Comparison of ENCODE assay signal across 8 mouse cellular contexts in genomic region chr2:170155089-170155740, GRCm38 (mm10). TPM values are rescaled to one million over a fixed set of nuclear protein-coding genes. Genes with fewer than 3 reads are reported as not detected.
DNase-seq lines count a peak whose midpoint lies in the region; ATAC-seq and TF ChIP-seq lines count a peak whose summit lies in the region.

No protein-coding gene starts in this region.

- H3K4me1 ChIP-seq in G1E (ENCODE audit: insufficient read depth, low read depth, low read length), result peaks cover 68% of the 10 kb centered on the region
- H3K4me1 ChIP-seq in forebrain, embryonic 15.5 days, result peaks cover 37% of the 10 kb centered on the region
- peaks cover 35% of the 10 kb centered on the region for H3K4me1 ChIP-seq in hindbrain, embryonic 10.5 days (replicated peaks)

- no peaks in the 10 kb centered on the region for H3K9me3 ChIP-seq in G1E (replicated peaks)
- H3K9me3 ChIP-seq in forebrain, embryonic 15.5 days, result no peaks in the 10 kb centered on the region
- H3K9me3 ChIP-seq in hindbrain, embryonic 10.5 days, result no peaks in the 10 kb centered on the region

- H3K9ac ChIP-seq in forebrain, embryonic 15.5 days (replicated peaks), result peak overlapping the region; percentile 31

- no peak overlapping the region; the same call in 1 of the 2 replicates for H3K27ac ChIP-seq in forebrain, embryonic 15.5 days (replicated peaks)
- H3K27ac ChIP-seq in hindbrain, embryonic 10.5 days, result peak overlapping the region; percentile 47

- H3K4me2 ChIP-seq in forebrain, embryonic 15.5 days (replicated peaks), result peak overlapping the region; percentile 51

- no peaks in the 10 kb centered on the region for H3K36me3 ChIP-seq in G1E (replicated peaks)
- H3K36me3 ChIP-seq in forebrain, embryonic 15.5 days, result no peaks in the 10 kb centered on the region
- no peaks in the 10 kb centered on the region for H3K36me3 ChIP-seq in hindbrain, embryonic 10.5 days

- no peaks in the 10 kb centered on the region for H3K27me3 ChIP-seq in G1E (ENCODE audit: insufficient read depth, low read length)
- H3K27me3 ChIP-seq in forebrain, embryonic 15.5 days, result no peaks in the 10 kb centered on the region
- peaks cover 6% of the 10 kb centered on the region; the same call in 1 of the 2 replicates for H3K27me3 ChIP-seq in hindbrain, embryonic 10.5 days (ENCODE audit: insufficient read depth, poor library complexity, severe bottlenecking)

- DNase-seq in G1E (ENCODE audit: low spot score), result no peak
- DNase-seq in adrenal gland, postnatal 10 days, result peak; percentile 85
- peak; percentile 45 for DNase-seq in hindbrain, embryonic 10.5 days (ENCODE audit: low spot score)
- peak; percentile 10 to 21 for DNase-seq in left cerebral cortex, postnatal 36 days (ENCODE audit: low spot score in 2 of 2)
- peak; percentile 76 for DNase-seq in skeletal muscle tissue, adult 2 months (ENCODE audit: low read depth, low spot score)

- WGBS in forebrain, embryonic 15.5 days, result 9% methylated on average over 18 of the region's 18 CpGs
- WGBS in hindbrain, embryonic 10.5 days, result 11% methylated on average over 18 of the region's 18 CpGs

- intact Hi-C loops in left cerebral cortex, postnatal 36 days (cut with DNase I), result no loop called here

- no peak for TF ChIP-seq CTCF in G1E (IDR thresholded peaks at IDR 0.05; ENCODE audit: low read depth, low read length)

- ATAC-seq in G1E (ENCODE audit: extremely low read depth, insufficient number of reproducible peaks, low FRiP score, poor library complexity, severe bottlenecking), result peak; percentile 22
- ATAC-seq in forebrain, embryonic 15.5 days (replicated peaks), result no peak; the same call in 1 of the 2 replicates
- ATAC-seq in megakaryocyte progenitor cell, adult 5-6 weeks (replicated peaks; ENCODE audit: poor library complexity), result peak; percentile 42
- ATAC-seq in frontal cortex, adult (ENCODE audit: low TSS enrichment), result no peak

- peak overlapping the region; percentile 66 for H3K4me3 ChIP-seq in G1E (ENCODE audit: low read depth, low read length)
- H3K4me3 ChIP-seq in forebrain, embryonic 15.5 days, result peak overlapping the region; percentile 35
- peak overlapping the region; percentile 48 for H3K4me3 ChIP-seq in hindbrain, embryonic 10.5 days

RNA-seq across cellular contexts. Expression of gene Zfp217, which starts 7.3 kb away (rescaled TPM):
- 46.0 and 65.0 TPM in 2 replicates for total RNA-seq in G1E (2014; fragmentation: Nextera tagmentation)
- 46.1 and 46.2 TPM in 2 replicates for total RNA-seq in G1E (2017)
- 18.7 and 22.0 TPM in 2 replicates for polyA plus RNA-seq in G1E (2012)
- total RNA-seq in adrenal gland, postnatal 10 days (2021), result 10 to 100 TPM; 22.0 to 31.0 TPM
- 1.4 and 1.9 TPM in 2 replicates for polyA plus RNA-seq in forebrain, embryonic 15.5 days (2015; fragmentation: Nextera tagmentation; extraction: Ambion mirVana)
- 3.0 TPM in 2 replicates for polyA plus RNA-seq in hindbrain, embryonic 10.5 days (2016; fragmentation: Nextera tagmentation; extraction: Ambion mirVana)
- total RNA-seq in left cerebral cortex, postnatal 36 days (2021), result 1 to 10 TPM; 2.6 to 2.7 TPM
- 23.6 and 30.2 TPM in 2 replicates for total RNA-seq in megakaryocyte progenitor cell, adult 5-6 weeks (2015)
- total RNA-seq in megakaryocyte progenitor cell, adult 5-6 weeks (2017), result 30.4 and 31.2 TPM in 2 replicates

Comparison
In these comparisons a context has a peak if more than half of its experiments do, and no peak if none do; other contexts are left out.
1. ATAC-seq: peak in G1E (single experiment) and megakaryocyte progenitor cell, adult 5-6 weeks (single experiment); none in forebrain, embryonic 15.5 days (single experiment) and frontal cortex, adult (single experiment).
2. RNA of gene Zfp217, which starts 7.3 kb away (total RNA-seq): 46.0 to 65.0 TPM in G1E, 22.0 to 31.0 TPM in adrenal gland, postnatal 10 days and 23.6 to 31.2 TPM in megakaryocyte progenitor cell, adult 5-6 weeks; 2.6 to 2.7 TPM in left cerebral cortex, postnatal 36 days; every median in the first group is over 4 times any median in the second.
3. Peak in every context shown above with its lines, with median percentiles within 50 percentile points of each other: H3K4me3 ChIP-seq.